ENCODE assay signal across 7 mouse cellular contexts in the genomic region with DNA sequence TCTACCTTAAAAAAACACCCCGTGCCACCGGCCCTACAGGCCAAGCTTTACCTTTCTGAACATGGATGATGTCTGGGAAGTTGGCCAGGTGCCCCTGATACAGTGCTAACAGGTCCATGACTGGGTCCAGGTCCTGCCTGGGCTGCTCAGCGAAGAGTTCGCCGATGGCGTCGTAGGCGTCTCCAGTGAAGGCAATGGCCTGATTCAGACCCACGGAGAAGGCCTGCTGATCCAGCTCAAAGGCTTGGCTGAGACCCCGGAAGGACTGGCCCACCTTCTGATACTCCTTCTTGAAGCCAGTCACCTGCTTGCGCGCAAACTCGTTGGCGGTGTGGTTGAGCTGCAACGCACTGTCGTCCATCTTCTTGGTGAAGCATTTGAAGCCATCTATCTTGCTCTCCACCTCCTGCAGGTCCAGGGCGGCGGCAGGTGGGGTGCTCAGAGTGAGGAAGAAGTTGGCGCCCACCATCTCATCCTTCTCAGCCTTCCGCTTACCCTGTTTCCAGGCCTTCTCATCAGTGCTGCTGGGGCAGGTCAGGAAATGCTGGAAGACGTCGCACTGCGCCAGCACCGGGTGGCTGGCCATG. TPM values are rescaled to one million over a fixed set of nuclear protein-coding genes. Genes with fewer than 3 reads are reported as not detected.
DNase-seq lines count a peak whose midpoint lies in the region; ATAC-seq and TF ChIP-seq lines count a peak whose summit lies in the region.

No protein-coding gene starts in this region.

- ATAC-seq in intestine, embryonic 14.5 days (replicated peaks; ENCODE audit: low FRiP score, low TSS enrichment, low read depth), result no peak

- H3K4me1 ChIP-seq in spleen, adult 2 months (ENCODE audit: control insufficient read depth, insufficient read depth, insufficient read length), result peaks cover 13% of the 10 kb centered on the region
- H3K4me1 ChIP-seq in embryonic fibroblast, embryonic 13.5 days (ENCODE audit: control insufficient read depth, insufficient read depth, low read length), result peaks cover 9% of the 10 kb centered on the region
- H3K4me1 ChIP-seq in intestine, embryonic 14.5 days (replicated peaks; ENCODE audit: control insufficient read depth, insufficient read depth, low read length), result peaks cover 52% of the 10 kb centered on the region
- H3K4me1 ChIP-seq in midbrain, embryonic 10.5 days, result peaks cover 63% of the 10 kb centered on the region

- H3K9me3 ChIP-seq in intestine, embryonic 14.5 days (ENCODE audit: control insufficient read depth, low read length), result no peaks in the 10 kb centered on the region
- H3K9me3 ChIP-seq in midbrain, embryonic 10.5 days (replicated peaks), result no peaks in the 10 kb centered on the region

- peaks cover 1% of the 10 kb centered on the region; the same call in 1 of the 2 replicates for H3K36me3 ChIP-seq in spleen, adult 2 months (ENCODE audit: control insufficient read depth, insufficient read depth, low read length)
- H3K36me3 ChIP-seq in intestine, embryonic 14.5 days (ENCODE audit: control insufficient read depth, insufficient read depth, low read length), result peaks cover 14% of the 10 kb centered on the region; the same call in 1 of the 2 replicates
- H3K36me3 ChIP-seq in midbrain, embryonic 10.5 days, result peaks cover 19% of the 10 kb centered on the region

- peak overlapping the region; percentile 56 for H3K27ac ChIP-seq in spleen, adult 2 months (ENCODE audit: insufficient read depth, low read length)
- peak overlapping the region; percentile 66 for H3K27ac ChIP-seq in embryonic fibroblast, embryonic 13.5 days (ENCODE audit: insufficient read depth, low read length)
- no peak overlapping the region for H3K27ac ChIP-seq in intestine, embryonic 14.5 days (ENCODE audit: low read depth)
- H3K27ac ChIP-seq in midbrain, embryonic 10.5 days (replicated peaks), result peak overlapping the region; percentile 95

- peak overlapping the region; percentile 90 for H3K4me3 ChIP-seq in spleen, adult 2 months (ENCODE audit: extremely low read depth, insufficient read depth, insufficient read length)
- peak overlapping the region; percentile 95 for H3K4me3 ChIP-seq in embryonic fibroblast, embryonic 13.5 days (ENCODE audit: insufficient read depth, low read length)
- H3K4me3 ChIP-seq in intestine, embryonic 14.5 days (ENCODE audit: low read depth, low read length), result peak overlapping the region; percentile 78
- H3K4me3 ChIP-seq in midbrain, embryonic 10.5 days, result peak overlapping the region; percentile 79

- TF ChIP-seq CTCF in spleen, adult 2 months (IDR thresholded peaks at IDR 0.05; ENCODE audit: extremely low read depth, insufficient read depth, insufficient read length, insufficient replicate concordance), result no peak
- TF ChIP-seq CTCF in embryonic fibroblast, embryonic 13.5 days (IDR thresholded peaks at IDR 0.05; ENCODE audit: borderline replicate concordance, insufficient read depth, low read length), result no peak

- H3K9ac ChIP-seq in intestine, embryonic 14.5 days (ENCODE audit: low read length), result peak overlapping the region; percentile 87

- no peak for TF ChIP-seq POLR2A in spleen, adult 2 months (IDR thresholded peaks at IDR 0.05; ENCODE audit: low read depth, low read length)
- TF ChIP-seq POLR2A in embryonic fibroblast, embryonic 13.5 days (IDR thresholded peaks at IDR 0.05; ENCODE audit: low read depth, low read length), result no peak

- H3K4me2 ChIP-seq in intestine, embryonic 14.5 days (ENCODE audit: low read length), result peak overlapping the region; percentile 92

- 74% methylated on average over 24 of the region's 24 CpGs for WGBS in spleen, adult 2 months
- WGBS in intestine, embryonic 14.5 days, result 63% methylated on average over 24 of the region's 24 CpGs
- WGBS in midbrain, embryonic 10.5 days, result 69% methylated on average over 24 of the region's 24 CpGs

- H3K27me3 ChIP-seq in spleen, adult 2 months (ENCODE audit: control insufficient read depth, insufficient read depth, low read length), result no peaks in the 10 kb centered on the region
- H3K27me3 ChIP-seq in intestine, embryonic 14.5 days (replicated peaks; ENCODE audit: control insufficient read depth, insufficient read depth, low read length), result no peaks in the 10 kb centered on the region
- H3K27me3 ChIP-seq in midbrain, embryonic 10.5 days (ENCODE audit: low read depth, poor library complexity, severe bottlenecking), result no peaks in the 10 kb centered on the region

- DNase-seq in spleen, adult 2 months (ENCODE audit: low read depth in 1 of 2, low spot score in 2 of 2), result peak in 1 of 2 experiments; percentile 14
- no peak for DNase-seq in spleen, postnatal 10 days (ENCODE audit: low spot score in 2 of 2)
- peak; percentile 67 for DNase-seq in intestine, embryonic 14.5 days (ENCODE audit: low spot score)
- DNase-seq in midbrain, embryonic 10.5 days (ENCODE audit: low spot score), result peak; percentile 33
- DNase-seq in urinary bladder, adult 2 months (ENCODE audit: low spot score), result no peak
- DNase-seq in T-cell, adult 2 months (ENCODE audit: low spot score), result no peak

RNA-seq across cellular contexts. Expression of a gene that starts 1.5 kb away (rescaled TPM):
- polyA plus RNA-seq in spleen, adult 2 months (2012; rRNA removed), result 13.7 and 17.7 TPM in 2 replicates
- 42.3 and 60.7 TPM in 2 replicates for polyA plus RNA-seq in embryonic fibroblast, embryonic 13.5 days (2011; ENCODE audit: insufficient read length, low read depth, missing spikeins)
- polyA plus RNA-seq in intestine, embryonic 14.5 days (2014; fragmentation: Nextera tagmentation; extraction: Ambion mirVana), result 21.3 and 24.0 TPM in 2 replicates
- 12.3 and 13.0 TPM in 2 replicates for polyA plus RNA-seq in midbrain, embryonic 10.5 days (2016; fragmentation: Nextera tagmentation; extraction: Ambion mirVana)
- 33.5 and 34.8 TPM in 2 replicates for polyA plus RNA-seq in urinary bladder, adult 2 months (2012; rRNA removed)

RNA-seq across cellular contexts. Expression of a gene that starts 46.6 kb away (rescaled TPM):
- not detected in 2 replicates for polyA plus RNA-seq in spleen, adult 2 months (2012; rRNA removed)
- not detected in 2 replicates for polyA plus RNA-seq in embryonic fibroblast, embryonic 13.5 days (2011; ENCODE audit: insufficient read length, low read depth, missing spikeins)
- polyA plus RNA-seq in intestine, embryonic 14.5 days (2014; fragmentation: Nextera tagmentation; extraction: Ambion mirVana), result not detected in 2 replicates
- not detected in 2 replicates for polyA plus RNA-seq in midbrain, embryonic 10.5 days (2016; fragmentation: Nextera tagmentation; extraction: Ambion mirVana)
- not detected in 2 replicates for polyA plus RNA-seq in urinary bladder, adult 2 months (2012; rRNA removed)

Comparison
In these comparisons a context has a peak if more than half of its experiments do, and no peak if none do; other contexts are left out.
1. DNase-seq: peak in intestine, embryonic 14.5 days (single experiment) and midbrain, embryonic 10.5 days (single experiment); none in spleen, postnatal 10 days (0 of 2), urinary bladder, adult 2 months (single experiment) and T-cell, adult 2 months (single experiment).
2. Peak in every context shown above with its lines, with median percentiles within 50 percentile points of each other: H3K4me3 ChIP-seq.